Mouse (Mus musculus) forebrain, embryonic 14.5 days (tissue): Measurements from ENCODE around the gene Fchsd2. TPM values are rescaled to one million over a fixed set of nuclear protein-coding genes. Genes with fewer than 3 reads are reported as not detected.

Source experiments
- ATAC-seq: fragments of 200-750 bp; cut with Nextera tagmentation; 2 replicates; pipeline ENCODE4 v1.8.0; 2017; ENCODE audit warnings: mild to moderate bottlenecking, moderate library complexity
- DNase-seq: peaks from one replicate; pipeline ENCODE4 v3.0.0-alpha.2; 2015; ENCODE audit warnings: low spot score
- H3K27ac ChIP-seq: fragments of 300-500 bp; sonication (generic); 2 replicates; pipeline ENCODE4 v1.5.1; 2014; ENCODE audit warnings: low read depth, mild to moderate bottlenecking, control low read depth, low read length, moderate library complexity
- H3K27me3 ChIP-seq: fragments of 300-500 bp; sonication (generic); replicated peaks from 2 replicates; pipeline ENCODE4 v1.6.1; 2014; ENCODE audit warnings: low read length, control low read depth, mixed read lengths; ENCODE audit not compliant: control insufficient read depth, insufficient read depth
- H3K36me3 ChIP-seq: fragments of 300-500 bp; sonication (generic); 2 replicates; pipeline ENCODE4 v1.6.1; 2014; ENCODE audit warnings: low read length, control low read depth; ENCODE audit not compliant: control insufficient read depth, insufficient read depth
- H3K4me1 ChIP-seq: fragments of 300-500 bp; sonication (generic); 2 replicates; pipeline ENCODE4 v1.6.1; 2014; ENCODE audit warnings: antibody characterized with exemption, low read length, control low read depth; ENCODE audit not compliant: control insufficient read depth, insufficient read depth
- H3K4me2 ChIP-seq: fragments of 300-500 bp; sonication (generic); 2 replicates; pipeline ENCODE4 v1.6.1; 2014; ENCODE audit warnings: mild to moderate bottlenecking, control low read depth, low read length
- H3K4me3 ChIP-seq: fragments of 300-500 bp; sonication (generic); 2 replicates; pipeline ENCODE4 v1.5.1; 2014; ENCODE audit warnings: low read depth, low read length, control low read depth
- H3K9ac ChIP-seq: fragments of 300-500 bp; sonication (generic); 2 replicates; pipeline ENCODE4 v1.6.1; 2014; ENCODE audit warnings: mild to moderate bottlenecking, low read length, control low read depth, moderate library complexity
- H3K9me3 ChIP-seq: fragments of 300-500 bp; sonication (generic); replicated peaks from 2 replicates; pipeline ENCODE4 v1.6.1; 2016; ENCODE audit warnings: low read length, control low read depth, mixed read lengths; ENCODE audit not compliant: control insufficient read depth
- WGBS: fragments of 180-500 bp; shearing (Covaris S2); extraction: QIAGEN DNeasy Blood & Tissue Kit; methylation state at CpG from one replicate; pipeline ENCODE4 v1.1.7; 2014; 5-methylcytosine and 5-hydroxymethylcytosine counted together
- polyA plus RNA-seq: library from polyadenylated mRNA; unstranded; fragments of >200 nt; fragmentation: Nextera tagmentation; extraction: Ambion mirVana; gene quantifications from 2 replicates; pipeline ENCODE4 v1.2.1, GENCODE M21; 2014

Gene Fchsd2
- polyA plus RNA-seq, 1 experiment from 2014 or later: 27.9 TPM

DNA sequence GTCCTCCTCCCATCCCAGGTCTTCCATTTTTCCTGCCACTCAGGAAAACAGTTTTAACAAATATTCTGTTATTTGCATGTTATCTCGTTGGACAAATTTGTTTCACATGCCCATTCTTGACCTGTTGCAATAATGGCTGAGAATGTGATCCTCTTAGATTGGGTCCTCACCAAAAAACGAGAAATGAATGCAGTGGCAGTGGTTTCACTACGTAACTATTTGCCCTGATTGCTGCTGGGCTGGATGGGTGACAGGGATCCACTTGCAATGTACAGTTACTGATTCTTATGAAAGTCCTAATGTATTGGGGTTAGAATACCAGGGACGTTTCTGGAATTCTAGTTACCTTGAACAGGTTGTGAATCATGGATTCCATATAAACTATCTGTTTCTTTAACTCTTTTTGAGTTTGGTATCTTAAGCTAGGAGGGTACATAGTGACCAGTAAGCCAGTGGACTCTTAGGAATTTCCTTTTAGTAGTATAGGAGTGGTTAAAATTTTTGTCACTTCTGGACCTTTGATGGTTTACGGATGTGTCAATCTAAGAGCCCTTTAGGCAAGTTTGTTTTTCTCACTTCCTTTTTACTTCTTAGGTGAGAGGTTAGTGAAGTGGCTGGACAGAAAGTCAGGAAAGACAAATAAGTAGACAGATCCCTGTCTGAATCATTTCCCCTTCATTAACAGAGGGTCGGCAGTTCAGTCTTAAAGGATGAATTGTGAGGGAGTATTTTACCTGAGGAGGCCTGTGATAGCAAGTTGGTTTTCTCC, 31.1 kb downstream of the Fchsd2 start:
- 87% methylated on average over 6 of the region's 6 CpGs for WGBS
- ATAC-seq (no peak), DNase-seq (no peak)
- no peak overlapping the region for H3K9ac ChIP-seq
- no peaks in the 10 kb centered on the region for H3K27me3 ChIP-seq
- H3K36me3 ChIP-seq: no peaks in the 10 kb centered on the region; the same call in 1 of the 2 replicates
- no peaks in the 10 kb centered on the region for H3K4me1 ChIP-seq
- no peaks in the 10 kb centered on the region for H3K9me3 ChIP-seq
- H3K4me2 ChIP-seq: no peak overlapping the region
- no peak overlapping the region for H3K27ac ChIP-seq
- no peak overlapping the region for H3K4me3 ChIP-seq

DNA sequence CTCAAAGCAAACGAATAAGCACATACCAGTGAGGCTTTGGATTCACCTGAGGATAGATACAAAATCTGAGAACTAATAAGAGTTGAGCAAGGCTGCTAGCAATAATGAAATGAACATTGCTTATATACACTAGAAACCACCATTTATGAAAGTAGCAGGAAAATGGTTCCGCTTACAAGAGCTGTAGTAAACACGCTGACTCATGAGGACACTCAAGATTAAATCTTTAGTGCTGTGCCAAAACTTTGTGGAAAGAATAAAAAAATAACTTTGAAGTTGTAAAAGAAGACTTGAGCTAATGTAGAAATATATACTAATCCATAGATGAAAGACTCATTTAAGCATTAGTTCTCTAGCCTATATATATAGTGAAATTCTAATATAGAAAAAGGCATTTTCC, 35.1 kb downstream of the Fchsd2 start:
- DNase-seq (no peak), ATAC-seq (no peak)
- Histone ChIP-seq H3K4me3 (no peak overlapping the region), H3K4me2 (no peak overlapping the region), H3K36me3 (no peaks in the 10 kb centered on the region), H3K9ac (no peak overlapping the region), H3K4me1 (no peaks in the 10 kb centered on the region), H3K27me3 (no peaks in the 10 kb centered on the region), H3K27ac (no peak overlapping the region), H3K9me3 (no peaks in the 10 kb centered on the region)
- WGBS: 94% methylated on average over 3 of the region's 3 CpGs

GRCm38 (mm10) chr7:101128536-101128935, 35.9 kb downstream of the Fchsd2 start:
- H3K4me1 ChIP-seq: no peaks in the 10 kb centered on the region
- ATAC-seq: no peak
- no peak overlapping the region for H3K4me2 ChIP-seq
- no peak overlapping the region for H3K9ac ChIP-seq
- no peak overlapping the region for H3K4me3 ChIP-seq
- 88% methylated on average over 4 of the region's 4 CpGs for WGBS
- no peak overlapping the region for H3K27ac ChIP-seq
- H3K27me3 ChIP-seq: no peaks in the 10 kb centered on the region
- H3K36me3 ChIP-seq: no peaks in the 10 kb centered on the region
- no peaks in the 10 kb centered on the region for H3K9me3 ChIP-seq
- DNase-seq: no peak

DNA sequence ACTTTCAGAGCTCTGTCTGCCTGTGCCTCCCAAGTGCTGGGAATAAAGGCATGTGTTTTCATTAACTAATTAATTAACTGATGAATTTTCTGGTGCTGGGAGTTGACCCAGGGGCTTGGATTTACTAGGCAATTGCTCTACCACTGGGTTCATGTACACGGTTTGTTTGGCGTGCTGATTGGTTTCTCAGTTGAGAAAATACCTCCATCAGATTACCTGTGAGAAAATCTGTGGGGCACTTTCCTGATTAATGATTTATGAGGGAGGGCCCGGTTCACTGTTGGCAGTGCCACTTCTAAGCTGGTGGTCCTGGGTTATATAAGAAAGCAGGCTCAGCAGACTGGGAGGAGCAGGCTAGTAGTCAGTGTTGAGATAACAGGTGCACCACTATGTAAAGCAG, 38.0 kb downstream of the Fchsd2 start:
- Histone ChIP-seq H3K36me3 (no peaks in the 10 kb centered on the region), H3K27me3 (no peaks in the 10 kb centered on the region), H3K9ac (no peak overlapping the region), H3K4me1 (no peaks in the 10 kb centered on the region), H3K9me3 (no peaks in the 10 kb centered on the region), H3K4me2 (no peak overlapping the region), H3K4me3 (no peak overlapping the region), H3K27ac (no peak overlapping the region)
- WGBS: 48% methylated on average over 3 of the region's 3 CpGs
- ATAC-seq (no peak), DNase-seq (no peak)

DNA sequence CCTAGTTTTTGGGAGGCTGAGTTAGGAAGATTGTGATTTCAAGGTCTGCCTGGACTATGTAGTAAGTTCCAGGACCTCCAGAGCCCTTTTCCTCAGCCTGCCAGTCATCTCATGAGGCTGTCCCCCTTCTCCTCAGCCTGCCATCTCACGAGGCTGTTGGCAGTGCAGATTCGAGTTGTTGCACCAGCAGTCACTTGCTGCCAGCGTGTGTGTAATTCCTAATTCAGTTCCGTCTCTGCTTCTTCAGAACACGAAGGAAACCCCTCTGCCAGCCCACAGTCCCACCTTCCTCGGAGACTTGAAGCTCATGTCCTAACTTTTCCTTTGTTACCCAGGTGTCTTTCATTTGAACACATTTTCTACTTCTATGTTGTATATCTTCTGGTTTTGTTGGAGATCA, 38.6 kb downstream of the Fchsd2 start:
- H3K4me2 ChIP-seq: no peak overlapping the region
- no peaks in the 10 kb centered on the region for H3K9me3 ChIP-seq
- 75% methylated on average over 6 of the region's 6 CpGs for WGBS
- H3K36me3 ChIP-seq: no peaks in the 10 kb centered on the region
- H3K4me1 ChIP-seq: no peaks in the 10 kb centered on the region
- DNase-seq: no peak
- no peak overlapping the region for H3K27ac ChIP-seq
- H3K9ac ChIP-seq: no peak overlapping the region
- no peaks in the 10 kb centered on the region for H3K27me3 ChIP-seq
- no peak for ATAC-seq
- H3K4me3 ChIP-seq: no peak overlapping the region

- H3K27ac ChIP-seq: no peak overlapping the region
- H3K27me3 ChIP-seq: no peaks in the 10 kb centered on the region
- no peaks in the 10 kb centered on the region for H3K9me3 ChIP-seq
- H3K36me3 ChIP-seq: no peaks in the 10 kb centered on the region
- WGBS: 98% methylated on average over 2 of the region's 2 CpGs
- H3K4me3 ChIP-seq: no peak overlapping the region
- no peaks in the 10 kb centered on the region for H3K4me1 ChIP-seq
- ATAC-seq (no peak), DNase-seq (no peak)
- no peak overlapping the region for H3K9ac ChIP-seq
- H3K4me2 ChIP-seq: no peak overlapping the region
These were observed 40.9 kb downstream of the Fchsd2 start for GRCm38 (mm10) chr7:101133591-101133990.

DNA sequence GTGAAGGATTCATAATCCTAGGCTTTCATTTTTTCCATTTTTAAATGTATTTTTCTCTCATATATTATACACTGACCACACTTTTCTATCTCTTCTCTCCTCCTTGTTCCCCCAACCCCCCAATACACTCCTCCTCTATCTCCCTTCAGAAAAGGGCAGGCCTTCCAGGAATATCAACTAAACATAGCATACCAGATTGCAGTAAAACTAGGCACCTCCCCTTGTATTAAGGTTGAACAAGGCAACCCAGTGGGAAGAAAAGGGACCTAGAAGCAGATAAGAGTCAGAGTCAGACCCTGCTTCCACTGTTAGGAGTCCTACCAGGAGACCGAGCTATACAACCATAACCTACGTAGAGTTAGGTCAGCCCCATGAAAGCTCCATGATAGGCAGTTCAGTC, 41.5 kb downstream of the Fchsd2 start:
- no peaks in the 10 kb centered on the region for H3K27me3 ChIP-seq
- DNase-seq: no peak
- ATAC-seq: no peak
- H3K36me3 ChIP-seq: no peaks in the 10 kb centered on the region
- H3K27ac ChIP-seq: no peak overlapping the region
- no peaks in the 10 kb centered on the region for H3K9me3 ChIP-seq
- no peaks in the 10 kb centered on the region for H3K4me1 ChIP-seq
- no peak overlapping the region for H3K9ac ChIP-seq
- H3K4me2 ChIP-seq: no peak overlapping the region
- H3K4me3 ChIP-seq: no peak overlapping the region
- 98% methylated on average over 2 of the region's 2 CpGs for WGBS

- no peak overlapping the region for H3K4me3 ChIP-seq
- 77% methylated on average over 1 of the region's 1 CpGs for WGBS
These were observed 46.2 kb downstream of the Fchsd2 start for GRCm38 (mm10) chr7:101138819-101139218.

DNA sequence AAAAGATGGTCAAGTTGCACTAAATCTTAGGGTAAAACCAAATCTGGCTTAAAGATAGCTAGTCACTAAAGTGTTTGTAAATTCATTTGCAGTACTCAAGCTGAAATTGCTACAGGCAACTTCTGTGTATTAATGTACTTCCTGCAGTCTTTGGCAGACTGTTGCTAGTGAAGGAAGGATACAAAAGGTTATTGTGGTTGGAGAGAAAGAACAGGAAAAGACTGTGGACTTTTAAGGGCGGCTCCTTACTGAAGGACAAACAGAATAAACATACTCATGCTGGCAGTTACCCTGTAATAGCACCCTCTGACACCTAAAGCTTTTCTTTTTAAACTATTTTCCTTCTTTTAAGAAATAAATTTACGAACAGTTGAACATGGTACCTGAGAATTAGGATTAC, 50.2 kb downstream of the Fchsd2 start:
- H3K4me1 ChIP-seq: no peaks in the 10 kb centered on the region; the same call in 1 of the 2 replicates
- WGBS: 54% methylated on average over 2 of the region's 2 CpGs
- H3K27ac ChIP-seq: no peak overlapping the region
- no peak overlapping the region for H3K4me2 ChIP-seq
- no peak overlapping the region for H3K9ac ChIP-seq
- DNase-seq (no peak), ATAC-seq (no peak)
- H3K27me3 ChIP-seq: no peaks in the 10 kb centered on the region
- H3K36me3 ChIP-seq: peaks cover 7% of the 10 kb centered on the region; the same call in 1 of the 2 replicates
- H3K9me3 ChIP-seq: no peaks in the 10 kb centered on the region
- H3K4me3 ChIP-seq: no peak overlapping the region

More at GRCm38 (mm10) chr7:101138819-101139218, 46.2 kb downstream of the Fchsd2 start:
- H3K9ac ChIP-seq: no peak overlapping the region
- no peaks in the 10 kb centered on the region for H3K9me3 ChIP-seq
- H3K27me3 ChIP-seq: no peaks in the 10 kb centered on the region
- DNase-seq (no peak), ATAC-seq (no peak)
- H3K36me3 ChIP-seq: peaks cover 7% of the 10 kb centered on the region; the same call in 1 of the 2 replicates
- H3K4me1 ChIP-seq: no peaks in the 10 kb centered on the region; the same call in 1 of the 2 replicates
- H3K27ac ChIP-seq: no peak overlapping the region
- no peak overlapping the region for H3K4me2 ChIP-seq
